Mouse (Mus musculus) limb, embryonic 14.5 days (tissue): ENCODE results near the gene Daam2. TPM values are rescaled to one million over a fixed set of nuclear protein-coding genes. Genes with fewer than 3 reads are reported as not detected.

ENCODE experiments used
- ATAC-seq: fragments of 200-750 bp; cut with Nextera tagmentation; 2 replicates; pipeline ENCODE4 v1.8.0; 2017; ENCODE audit warnings: low read depth, moderate number of reproducible peaks, moderate TSS enrichment; ENCODE audit not compliant: low FRiP score
- DNase-seq: peaks from one replicate; pipeline ENCODE4 v3.0.0-alpha.2; 2015; ENCODE audit warnings: low spot score
- H3K27ac ChIP-seq: fragments of 300-500 bp; sonication (generic); replicated peaks from 2 replicates; pipeline ENCODE4 v1.5.1; 2014; ENCODE audit warnings: low read depth, mild to moderate bottlenecking, low read length, moderate library complexity, mixed read lengths
- H3K27me3 ChIP-seq: fragments of 300-500 bp; sonication (generic); 2 replicates; pipeline ENCODE4 v1.6.1; 2014; ENCODE audit warnings: low read length, mixed read lengths; ENCODE audit not compliant: control insufficient read depth, insufficient read depth
- H3K36me3 ChIP-seq: fragments of 300-500 bp; sonication (generic); 2 replicates; pipeline ENCODE4 v1.6.1; 2014; ENCODE audit warnings: mild to moderate bottlenecking, low read length, moderate library complexity, mixed read lengths; ENCODE audit not compliant: control insufficient read depth, insufficient read depth
- H3K4me1 ChIP-seq: fragments of 300-500 bp; sonication (generic); 2 replicates; pipeline ENCODE4 v1.6.1; 2014; ENCODE audit warnings: antibody characterized with exemption, low read length, mixed read lengths; ENCODE audit not compliant: control insufficient read depth, insufficient read depth
- H3K4me2 ChIP-seq: fragments of 300-500 bp; sonication (generic); replicated peaks from 2 replicates; pipeline ENCODE4 v1.6.1; 2014; ENCODE audit warnings: low read depth, mild to moderate bottlenecking, low read length, moderate library complexity; ENCODE audit not compliant: severe bottlenecking
- H3K4me3 ChIP-seq: fragments of 300-500 bp; sonication (generic); replicated peaks from 2 replicates; pipeline ENCODE4 v1.5.1; 2014; ENCODE audit warnings: low read length
- H3K9ac ChIP-seq: fragments of 300-500 bp; sonication (generic); 2 replicates; pipeline ENCODE4 v1.6.1; 2014; ENCODE audit warnings: mild to moderate bottlenecking, low read depth, low read length, moderate library complexity; ENCODE audit not compliant: severe bottlenecking
- H3K9me3 ChIP-seq: fragments of 300-500 bp; sonication (generic); 2 replicates; pipeline ENCODE4 v1.6.1; 2016; ENCODE audit warnings: low read length; ENCODE audit not compliant: control insufficient read depth
- POLR2A ChIP-seq: fragments of 200-500 bp; IDR thresholded peaks from 2 replicates; pipeline ENCODE4 v1.8.0; 2012; ENCODE audit warnings: inconsistent platforms, mild to moderate bottlenecking, moderate library complexity, borderline replicate concordance; ENCODE audit not compliant: insufficient read depth, insufficient read length; ENCODE audit errors: extremely low read depth
- WGBS: fragments of 180-500 bp; shearing (Covaris S2); extraction: QIAGEN DNeasy Blood & Tissue Kit; methylation state at CpG from one replicate; pipeline ENCODE4 v1.1.7; 2014; 5-methylcytosine and 5-hydroxymethylcytosine counted together
- polyA plus RNA-seq, 2 experiments: library from polyadenylated mRNA; depleted of rRNA in 1 of 2; stranded (reverse) in 1 of 2; unstranded in 1 of 2; fragments of >200 nt; fragmentation: Nextera tagmentation in 1 of 2; extraction: Ambion mirVana in 1 of 2; gene quantifications; 2 replicates each; pipeline versions ENCODE4 v1.2.1 to v1.2.3; 2012 to 2014

The Daam2 gene
- polyA plus RNA-seq, 2 experiments: 8.7 to 30.0 TPM

DNA sequence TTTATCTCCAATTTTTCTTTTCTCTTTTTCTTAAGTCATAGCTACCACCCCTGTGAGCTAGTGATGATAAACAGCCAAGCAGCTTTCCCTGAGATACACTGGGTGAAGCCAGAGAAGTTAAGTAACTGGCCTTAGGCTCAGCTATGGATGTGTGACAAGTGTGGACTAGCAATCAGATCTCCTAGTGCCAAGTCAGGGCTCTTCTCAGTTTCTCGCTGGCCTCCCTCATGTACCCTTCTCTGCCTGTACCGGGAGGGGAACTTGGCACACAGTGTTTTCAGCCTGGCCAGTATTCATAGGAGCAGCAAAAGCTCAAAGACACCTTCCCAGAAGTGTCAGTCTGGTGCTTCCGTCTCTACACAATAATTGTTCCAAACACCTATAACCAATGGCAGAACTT is 140.3 kb downstream of the Daam2 start:
- Histone ChIP-seq H3K27ac (no peak overlapping the region), H3K9ac (no peak overlapping the region), H3K4me1 (peaks cover 1% of the 10 kb centered on the region), H3K36me3 (no peaks in the 10 kb centered on the region), H3K27me3 (no peaks in the 10 kb centered on the region), H3K4me2 (no peak overlapping the region), H3K9me3 (no peaks in the 10 kb centered on the region), H3K4me3 (no peak overlapping the region)
- WGBS: 90% methylated on average over 3 of the region's 3 CpGs
- no peak for TF ChIP-seq POLR2A
- DNase-seq (no peak), ATAC-seq (no peak)

DNA sequence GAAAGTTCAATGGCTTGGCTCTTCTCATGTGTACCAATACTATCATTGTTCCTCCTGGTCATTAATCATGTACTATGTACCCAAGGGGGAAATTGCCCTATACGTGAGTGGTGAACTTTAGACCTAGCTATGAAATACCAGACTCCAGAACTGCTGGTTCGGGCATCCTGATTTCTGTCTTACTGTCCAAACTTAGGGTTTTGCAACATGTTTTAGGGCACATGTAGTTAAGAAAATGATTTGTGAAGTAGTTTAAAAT is 141.1 kb downstream of the Daam2 start:
- Histone ChIP-seq H3K4me1 (no peaks in the 10 kb centered on the region), H3K4me3 (no peak overlapping the region), H3K4me2 (no peak overlapping the region), H3K27me3 (no peaks in the 10 kb centered on the region), H3K27ac (no peak overlapping the region), H3K36me3 (no peaks in the 10 kb centered on the region), H3K9me3 (no peaks in the 10 kb centered on the region), H3K9ac (no peak overlapping the region)
- ATAC-seq (no peak), DNase-seq (no peak)
- no peak for TF ChIP-seq POLR2A
- 79% methylated on average over 2 of the region's 2 CpGs for WGBS

DNA sequence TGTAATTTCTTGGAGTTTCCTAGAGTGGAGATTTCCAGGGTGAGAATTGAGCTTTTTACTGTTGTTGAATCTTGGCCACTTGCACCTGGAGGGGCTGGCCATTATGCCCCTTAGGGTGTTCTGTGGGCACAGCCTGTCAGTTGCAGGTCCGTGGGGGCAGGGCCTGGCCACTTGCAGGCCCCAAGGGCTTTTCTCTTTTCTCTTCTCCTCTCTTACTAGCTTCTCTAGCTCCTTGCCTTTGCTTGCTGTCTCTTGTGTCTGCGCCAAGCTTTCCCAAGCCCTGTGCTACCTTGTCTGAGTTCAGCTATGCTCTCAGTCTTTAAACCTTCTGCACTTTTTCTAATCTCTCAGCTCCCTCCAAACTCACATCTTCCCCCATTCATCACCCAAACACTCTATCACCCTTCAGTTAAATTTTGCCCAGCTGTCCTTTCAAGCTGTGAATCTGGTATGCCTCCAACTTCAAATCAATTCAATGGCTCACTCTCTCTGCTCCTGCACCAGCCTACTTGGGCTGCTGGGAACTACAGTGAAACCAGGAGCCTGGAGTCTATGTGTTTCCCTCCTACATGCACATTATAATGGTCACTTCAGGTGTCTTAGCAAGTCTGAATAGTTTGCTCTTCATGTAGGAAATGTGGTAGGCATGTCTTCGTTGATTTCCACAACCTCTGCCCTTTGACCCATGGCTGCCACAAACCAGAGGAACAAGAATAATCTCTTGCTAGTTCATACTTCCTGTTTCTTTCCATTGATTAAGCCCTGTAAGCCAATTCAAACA is 141.7 kb downstream of the Daam2 start:
- H3K4me1 ChIP-seq: no peaks in the 10 kb centered on the region
- no peak for TF ChIP-seq POLR2A
- no peak overlapping the region for H3K4me2 ChIP-seq
- no peak overlapping the region for H3K27ac ChIP-seq
- no peaks in the 10 kb centered on the region for H3K36me3 ChIP-seq
- ATAC-seq: no peak
- 63% methylated on average over 3 of the region's 3 CpGs for WGBS
- no peaks in the 10 kb centered on the region for H3K9me3 ChIP-seq
- no peak for DNase-seq
- no peak overlapping the region for H3K4me3 ChIP-seq
- no peak overlapping the region for H3K9ac ChIP-seq
- no peaks in the 10 kb centered on the region for H3K27me3 ChIP-seq

- WGBS: 64% methylated on average over 6 of the region's 6 CpGs
- no peaks in the 10 kb centered on the region for H3K9me3 ChIP-seq
- DNase-seq: no peak
- H3K9ac ChIP-seq: no peak overlapping the region
- no peak for TF ChIP-seq POLR2A
- H3K36me3 ChIP-seq: no peaks in the 10 kb centered on the region
- H3K27me3 ChIP-seq: no peaks in the 10 kb centered on the region
- no peak overlapping the region for H3K4me2 ChIP-seq
- ATAC-seq: no peak
- no peak overlapping the region for H3K4me3 ChIP-seq
- H3K4me1 ChIP-seq: no peaks in the 10 kb centered on the region
- no peak overlapping the region for H3K27ac ChIP-seq
Observed at GRCm38 (mm10) chr17:49419813-49420212, 144.3 kb downstream of the Daam2 start.

- DNase-seq: no peak
- no peaks in the 10 kb centered on the region for H3K4me1 ChIP-seq
- no peak overlapping the region for H3K4me2 ChIP-seq
- ATAC-seq: no peak
- H3K4me3 ChIP-seq: no peak overlapping the region
- no peaks in the 10 kb centered on the region for H3K36me3 ChIP-seq
- no peak overlapping the region for H3K9ac ChIP-seq
- 70% methylated on average over 3 of the region's 3 CpGs for WGBS
- H3K27ac ChIP-seq: no peak overlapping the region
- H3K9me3 ChIP-seq: no peaks in the 10 kb centered on the region
- no peak for TF ChIP-seq POLR2A
- no peaks in the 10 kb centered on the region for H3K27me3 ChIP-seq
Observed at GRCm38 (mm10) chr17:49416228-49416627, 147.9 kb downstream of the Daam2 start.
